Mouse (Mus musculus) G1E (cell line): Measurements from ENCODE around the gene Arsj. TPM values are rescaled to one million over a fixed set of nuclear protein-coding genes. Genes with fewer than 3 reads are reported as not detected.

ENCODE experiments used
- ATAC-seq: 2 replicates; pipeline ENCODE4 v1.8.0; 2016; ENCODE audit warnings: mild to moderate bottlenecking; ENCODE audit not compliant: insufficient number of reproducible peaks, poor library complexity, low FRiP score, severe bottlenecking; ENCODE audit errors: extremely low read depth
- DNase-seq: peaks from one replicate; pipeline ENCODE4 v3.0.0; 2012; ENCODE audit warnings: low spot score
- H3K27me3 ChIP-seq: 2 replicates; pipeline ENCODE4 v1.6.1; 2012; ENCODE audit warnings: mild to moderate bottlenecking, low read length, inconsistent platforms; ENCODE audit not compliant: insufficient read depth
- H3K36me3 ChIP-seq: replicated peaks from 2 replicates; pipeline ENCODE3; 2012; ENCODE audit warnings: mild to moderate bottlenecking, inconsistent platforms
- H3K4me1 ChIP-seq: 2 replicates; pipeline ENCODE4 v1.6.1; 2012; ENCODE audit warnings: low read depth, low read length, inconsistent platforms, mixed read lengths; ENCODE audit not compliant: insufficient read depth
- H3K4me3 ChIP-seq: 2 replicates; pipeline ENCODE4 v1.5.1; 2012; ENCODE audit warnings: low read depth, mild to moderate bottlenecking, inconsistent platforms, low read length, moderate library complexity, mixed read lengths
- H3K9me3 ChIP-seq: replicated peaks from 2 replicates; pipeline ENCODE4 v1.6.1; 2012; ENCODE audit warnings: inconsistent platforms
- CTCF ChIP-seq: IDR thresholded peaks from 2 replicates; pipeline ENCODE4 v1.5.1; 2012; ENCODE audit warnings: low read depth, low read length, inconsistent platforms, mixed read lengths
- GATA1 ChIP-seq: IDR thresholded peaks from 2 replicates; pipeline ENCODE4 v1.6.1; 2012; ENCODE audit warnings: borderline replicate concordance, low read length, inconsistent platforms, mixed read lengths
- GATA2 ChIP-seq: IDR thresholded peaks from 2 replicates; pipeline ENCODE4 v1.6.1; 2012; ENCODE audit warnings: low read depth, low read length, inconsistent platforms, borderline replicate concordance
- POLR2AphosphoS5 ChIP-seq: IDR thresholded peaks from 2 replicates; pipeline ENCODE4 v1.6.1; 2012; ENCODE audit warnings: low read depth, low read length, inconsistent platforms; ENCODE audit not compliant: insufficient replicate concordance
- TAL1 ChIP-seq: conservative IDR thresholded peaks from 2 replicates; pipeline ENCODE4 v1.6.1; 2012; ENCODE audit warnings: low read depth, low read length, inconsistent platforms, mixed read lengths
- polyA plus RNA-seq: library from polyadenylated mRNA; stranded (reverse); fragments of >175 nt; gene quantifications from 2 replicates; pipeline ENCODE4 v1.2.3, GENCODE M21; 2012
- total RNA-seq, 2 experiments: library from RNA; stranded (forward) in 1 of 2; stranded (reverse) in 1 of 2; fragments of 200-1000 nt in 1 of 2; fragments of >200 nt in 1 of 2; fragmentation: Nextera tagmentation in 1 of 2; gene quantifications; 2 replicates each; pipeline ENCODE4 v1.2.3; 2014 to 2017

Arsj gene
- total and polyA plus RNA-seq, 3 experiments = 0.11 TPM; not detected in 2

DNA sequence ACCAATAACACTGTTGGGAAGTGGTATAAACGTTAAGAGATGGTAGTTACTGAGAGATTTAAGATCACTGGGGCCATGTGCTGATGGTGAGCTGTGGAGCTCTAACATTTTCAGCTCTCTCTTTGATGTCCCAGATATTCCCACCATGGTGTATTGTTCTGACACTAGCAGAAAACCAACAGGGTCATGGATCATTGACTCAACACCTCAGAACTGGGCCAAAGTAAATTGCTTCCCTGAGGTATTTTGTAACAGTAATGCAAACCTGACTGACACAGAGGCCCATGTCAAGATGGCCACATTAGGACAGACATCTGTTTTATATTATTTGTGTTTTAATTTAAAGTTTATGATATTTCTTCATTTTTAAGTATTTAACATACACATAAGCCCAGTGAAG lies 3.7 kb upstream of the Arsj start:
- DNase-seq (no peak), ATAC-seq (no peak)
- H3K4me3 ChIP-seq = no peak overlapping the region
- no peaks in the 10 kb centered on the region for H3K36me3 ChIP-seq
- peaks cover 29% of the 10 kb centered on the region for H3K9me3 ChIP-seq
- TF ChIP-seq GATA1 (no peak), TAL1 (no peak), POLR2AphosphoS5 (no peak), GATA2 (no peak), CTCF (no peak)
- H3K4me1 ChIP-seq = no peaks in the 10 kb centered on the region
- H3K27me3 ChIP-seq = no peaks in the 10 kb centered on the region

DNA sequence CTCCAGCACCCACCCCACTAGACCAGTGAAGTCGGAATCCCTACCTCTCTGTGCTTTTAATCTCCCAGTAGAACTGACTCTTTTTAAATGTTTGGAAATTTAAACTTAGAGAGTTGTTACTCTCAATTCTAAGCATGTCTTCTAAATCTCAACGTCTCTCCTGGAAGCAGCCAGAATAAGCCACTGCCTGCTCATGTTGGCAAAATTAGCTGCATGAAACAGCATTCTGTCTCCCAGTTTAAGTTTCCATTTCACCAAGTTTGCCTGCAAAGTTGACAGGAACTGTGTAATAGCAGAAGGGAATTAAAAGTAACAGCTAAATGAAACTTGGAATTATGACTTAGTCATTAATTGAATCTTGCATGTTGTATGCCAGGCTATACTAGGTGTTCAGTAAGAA lies 1.1 kb upstream of the Arsj start:
- H3K4me3 ChIP-seq = no peak overlapping the region
- TF ChIP-seq CTCF = no peak
- no peak for TF ChIP-seq TAL1
- ATAC-seq = no peak
- no peak for DNase-seq
- no peaks in the 10 kb centered on the region for H3K36me3 ChIP-seq
- no peaks in the 10 kb centered on the region for H3K4me1 ChIP-seq
- peaks cover 34% of the 10 kb centered on the region for H3K9me3 ChIP-seq
- H3K27me3 ChIP-seq = no peaks in the 10 kb centered on the region

DNA sequence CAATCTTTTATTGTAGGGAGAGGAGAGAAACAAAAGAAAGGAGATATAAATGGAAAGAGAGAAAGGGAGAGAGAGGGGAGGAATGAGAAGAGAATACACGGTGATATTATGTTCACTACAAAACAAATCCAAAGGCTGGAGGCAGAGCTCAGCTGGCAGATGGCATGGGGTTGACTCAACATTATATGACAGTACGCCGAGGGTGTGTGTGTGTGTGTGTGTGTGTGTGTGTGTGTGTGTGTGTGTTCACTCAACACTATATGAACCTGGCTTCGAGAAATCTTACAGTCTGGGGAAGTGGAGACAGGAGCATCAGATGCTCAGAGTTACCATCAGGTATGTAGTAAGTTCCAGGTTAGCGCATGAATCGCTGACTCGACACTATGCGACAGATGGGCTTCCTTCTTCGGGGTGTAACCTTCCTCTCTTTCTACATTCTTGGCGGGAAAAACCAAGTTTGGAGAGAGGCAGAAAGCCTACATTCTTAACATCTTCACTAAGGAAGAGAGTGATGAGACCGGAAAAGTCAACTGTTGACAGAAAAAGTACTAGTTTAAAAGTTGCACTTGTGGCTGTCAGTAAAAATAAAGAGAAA lies 456 bp upstream of the Arsj start:
- Histone ChIP-seq H3K36me3 (no peaks in the 10 kb centered on the region), H3K4me1 (no peaks in the 10 kb centered on the region), H3K27me3 (no peaks in the 10 kb centered on the region), H3K9me3 (peaks cover 32% of the 10 kb centered on the region), H3K4me3 (no peak overlapping the region)
- DNase-seq (no peak), ATAC-seq (no peak)
- TF ChIP-seq CTCF = no peak
- TF ChIP-seq TAL1 = no peak
- no peak for TF ChIP-seq POLR2AphosphoS5
- no peak for TF ChIP-seq GATA1
- no peak for TF ChIP-seq GATA2

DNA sequence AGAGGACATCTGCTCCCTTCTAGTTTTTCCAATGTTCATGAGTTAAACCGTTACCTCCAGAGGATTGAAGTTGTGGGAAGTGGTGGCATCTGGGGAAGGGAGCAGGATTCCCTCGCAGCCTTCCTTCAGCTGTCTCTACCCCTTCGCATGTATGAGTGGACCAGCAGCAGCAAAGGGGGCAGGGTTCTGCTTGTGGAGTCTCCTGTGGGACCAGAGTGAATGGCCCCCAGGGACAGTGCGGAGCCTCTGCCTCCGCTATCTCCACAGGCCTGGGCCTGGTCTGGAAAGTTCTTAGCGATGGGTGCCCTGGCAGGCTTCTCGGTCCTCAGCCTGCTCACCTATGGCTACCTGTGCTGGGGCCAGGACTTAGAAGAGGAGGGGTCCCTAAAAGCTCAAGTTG lies 1.1 kb downstream of the Arsj start:
- H3K36me3 ChIP-seq = no peaks in the 10 kb centered on the region
- H3K4me3 ChIP-seq = no peak overlapping the region
- H3K4me1 ChIP-seq = no peaks in the 10 kb centered on the region
- H3K9me3 ChIP-seq = peaks cover 24% of the 10 kb centered on the region
- TF ChIP-seq CTCF = no peak
- no peak for TF ChIP-seq GATA1
- TF ChIP-seq GATA2 = no peak
- TF ChIP-seq TAL1 = no peak
- TF ChIP-seq POLR2AphosphoS5 = no peak
- H3K27me3 ChIP-seq = no peaks in the 10 kb centered on the region
- ATAC-seq = no peak
- DNase-seq = no peak

DNA sequence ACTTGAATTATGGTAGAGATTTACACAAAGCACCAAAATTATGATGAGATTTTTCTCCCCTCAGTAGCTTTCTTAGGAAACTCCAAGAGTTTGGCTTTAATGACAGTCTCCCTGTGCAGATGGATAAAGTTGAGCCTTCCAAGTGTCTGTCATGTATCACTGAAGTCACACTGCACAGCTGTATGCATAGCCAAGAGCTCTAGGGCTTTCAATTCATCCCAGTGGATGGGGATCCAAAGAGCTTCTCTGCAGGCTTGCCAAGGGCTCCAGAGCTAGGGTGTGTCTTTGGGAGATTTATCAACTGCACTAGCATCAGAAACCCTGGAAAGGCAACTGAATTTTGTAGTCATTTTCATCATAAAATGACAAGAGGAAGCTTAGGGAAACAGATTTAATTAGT lies 7.1 kb downstream of the Arsj start:
- H3K4me3 ChIP-seq = no peak overlapping the region
- no peak for DNase-seq
- ATAC-seq = no peak
- TF ChIP-seq GATA2 (no peak), CTCF (no peak), GATA1 (no peak), POLR2AphosphoS5 (no peak), TAL1 (no peak)
- H3K27me3 ChIP-seq = no peaks in the 10 kb centered on the region
- no peaks in the 10 kb centered on the region for H3K36me3 ChIP-seq
- H3K9me3 ChIP-seq = peaks cover 11% of the 10 kb centered on the region
- no peaks in the 10 kb centered on the region for H3K4me1 ChIP-seq

DNA sequence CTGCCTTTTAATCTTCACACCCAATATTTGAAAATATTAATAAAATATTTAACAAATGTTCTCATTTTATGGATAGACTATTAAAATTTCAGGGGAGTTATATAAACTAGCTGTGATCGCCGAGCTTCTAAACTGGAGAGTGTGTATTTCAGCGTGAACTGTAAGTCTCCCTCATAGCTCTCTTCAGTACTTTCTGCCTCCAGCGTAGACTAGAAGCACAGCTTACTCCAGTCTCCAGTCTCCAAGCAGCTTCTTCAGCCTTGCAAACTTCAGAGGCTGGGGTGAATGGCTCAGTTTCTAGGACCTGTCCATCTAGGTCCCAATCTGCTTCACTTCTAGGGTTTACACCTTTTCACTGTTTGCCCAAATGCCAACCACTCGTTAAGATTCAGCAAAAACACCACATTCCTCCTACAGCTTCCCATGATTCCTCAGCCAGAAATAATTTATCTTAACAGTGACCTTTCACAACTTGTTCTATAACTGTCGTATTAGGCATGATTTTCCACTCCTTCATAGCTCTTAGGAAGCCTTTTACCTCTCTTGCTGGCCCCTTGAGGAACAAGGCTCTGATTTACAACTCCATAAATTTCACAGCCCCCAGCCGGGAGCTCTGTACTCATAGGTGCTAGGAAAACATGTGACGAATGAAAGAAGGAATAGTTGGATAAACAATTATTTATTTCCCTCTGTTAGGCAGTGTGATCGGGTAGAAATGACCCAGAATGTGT lies 9.5 kb downstream of the Arsj start:
- ATAC-seq = no peak
- no peak for TF ChIP-seq GATA2
- TF ChIP-seq GATA1 = no peak
- TF ChIP-seq POLR2AphosphoS5 = no peak
- no peak for TF ChIP-seq TAL1
- TF ChIP-seq CTCF = no peak
- Histone ChIP-seq H3K27me3 (no peaks in the 10 kb centered on the region), H3K36me3 (no peaks in the 10 kb centered on the region), H3K9me3 (peaks cover 10% of the 10 kb centered on the region), H3K4me3 (no peak overlapping the region), H3K4me1 (no peaks in the 10 kb centered on the region)
- DNase-seq = no peak

DNA sequence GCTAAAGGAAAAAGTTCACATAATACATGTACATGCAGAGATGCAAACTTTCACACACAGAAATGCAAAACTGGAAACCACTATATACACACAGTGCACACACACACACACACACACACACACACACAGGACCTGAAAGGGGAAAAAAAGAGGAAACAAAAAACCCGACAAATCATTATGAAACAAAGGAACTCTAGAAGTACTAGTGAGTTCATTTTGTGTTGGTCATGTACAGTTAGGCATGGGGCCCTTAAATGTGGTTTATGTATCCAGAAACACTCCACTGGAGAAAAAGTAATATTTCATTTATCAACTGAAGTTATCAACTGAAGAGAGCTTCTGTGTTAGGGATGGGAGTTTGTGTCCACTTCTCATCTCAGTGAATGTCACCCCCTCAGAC lies 10.2 kb downstream of the Arsj start:
- peaks cover 10% of the 10 kb centered on the region for H3K9me3 ChIP-seq
- ATAC-seq = no peak
- no peak for DNase-seq
- H3K4me3 ChIP-seq = no peak overlapping the region
- no peaks in the 10 kb centered on the region for H3K36me3 ChIP-seq
- no peaks in the 10 kb centered on the region for H3K27me3 ChIP-seq
- TF ChIP-seq GATA1 (no peak), TAL1 (no peak), POLR2AphosphoS5 (no peak)
- no peaks in the 10 kb centered on the region for H3K4me1 ChIP-seq
